Mouse (Mus musculus): ENCODE measurements around the gene Nudt4.
"Not testable (repeated sequence)": the region's sequence is repeated elsewhere in the genome, so short reads cannot be mapped to it uniquely, and the experiment has no call there.

The Nudt4 gene

GRCm38 (mm10) chr10:95567550-95567949 lies 3.6 kb upstream of the Nudt4 start:
- no peak for ATAC-seq (ENCODE audit: low TSS enrichment)

DNA sequence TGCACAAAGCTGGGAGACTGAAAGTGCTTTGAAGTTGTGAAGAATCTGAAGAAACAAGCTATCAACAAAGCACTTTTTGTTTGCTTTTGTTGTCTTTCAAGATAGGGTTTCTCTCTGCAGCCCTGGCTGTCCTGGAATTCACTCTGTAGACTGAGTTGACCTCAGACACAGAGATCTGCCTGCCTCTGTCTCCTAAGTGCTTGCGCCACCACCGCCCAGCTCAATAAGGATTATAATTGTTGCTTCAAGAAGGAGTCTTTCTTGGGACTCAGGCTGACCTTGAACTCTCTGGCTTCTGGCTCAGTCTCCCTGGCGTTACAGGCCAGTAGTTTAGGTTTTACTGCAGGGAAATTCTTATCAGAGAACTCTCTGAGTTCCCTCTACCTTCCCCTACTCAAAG lies 2.8 kb upstream of the Nudt4 start:
- no peak for ATAC-seq (ENCODE audit: low TSS enrichment)

DNA sequence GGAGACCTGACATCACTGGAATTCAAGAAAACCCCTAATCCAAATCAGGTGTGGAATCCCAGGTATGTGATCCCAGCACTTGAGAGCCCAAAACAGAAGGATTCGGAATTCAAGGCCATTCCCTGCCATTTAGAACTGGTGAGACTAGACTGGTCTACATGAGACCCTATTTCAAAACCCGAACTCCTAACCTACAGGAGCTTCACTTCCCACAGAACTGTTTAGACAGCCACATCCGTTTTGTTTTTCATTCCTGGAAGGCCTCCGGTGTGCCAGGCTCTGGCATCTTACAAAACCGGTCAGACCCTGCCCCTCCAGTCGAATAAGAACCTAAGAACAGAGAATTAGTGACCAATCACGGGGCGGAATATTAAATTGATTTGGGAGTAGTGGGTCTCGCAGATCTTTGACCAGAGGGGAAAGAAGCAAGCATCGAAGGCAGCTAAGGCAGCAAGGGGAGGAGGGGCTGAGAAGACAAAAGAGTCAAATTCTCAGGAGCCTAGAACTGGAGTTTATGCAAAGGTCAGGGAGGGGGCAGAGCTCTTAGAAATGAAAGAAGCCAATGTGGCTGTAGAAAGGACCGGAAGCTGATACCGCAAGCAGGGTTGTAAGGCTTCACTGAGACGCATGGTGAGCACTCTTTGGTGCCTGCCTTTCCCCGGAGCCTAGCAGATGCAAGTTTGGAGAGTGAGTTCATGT lies 1.4 kb upstream of the Nudt4 start:
- no peak for ATAC-seq (ENCODE audit: low TSS enrichment)

- peak; percentile 17 for ATAC-seq (ENCODE audit: low TSS enrichment)
Measured at GRCm38 (mm10) chr10:95562859-95563841, 796 bp downstream of the Nudt4 start.

DNA sequence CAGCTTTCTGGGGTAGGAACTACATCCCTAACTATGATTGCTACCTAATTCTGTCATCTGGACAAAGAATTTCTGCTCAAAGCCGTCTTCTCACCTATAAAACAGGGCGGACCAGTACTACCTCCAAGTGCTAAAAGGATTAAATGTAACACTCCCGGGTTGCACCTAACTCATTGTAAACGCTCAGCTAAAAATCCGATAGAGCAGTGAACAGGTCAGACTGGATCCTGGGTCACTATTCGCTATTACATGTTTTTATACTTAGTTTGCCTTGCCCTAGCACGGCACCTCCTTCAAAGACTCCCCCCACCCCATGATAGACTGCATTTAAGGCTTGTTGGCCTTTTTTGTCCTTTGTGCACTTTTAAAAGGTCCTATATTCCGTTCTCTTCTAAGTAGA lies 1.6 kb downstream of the Nudt4 start:
- no peak for ATAC-seq (ENCODE audit: low TSS enrichment)

DNA sequence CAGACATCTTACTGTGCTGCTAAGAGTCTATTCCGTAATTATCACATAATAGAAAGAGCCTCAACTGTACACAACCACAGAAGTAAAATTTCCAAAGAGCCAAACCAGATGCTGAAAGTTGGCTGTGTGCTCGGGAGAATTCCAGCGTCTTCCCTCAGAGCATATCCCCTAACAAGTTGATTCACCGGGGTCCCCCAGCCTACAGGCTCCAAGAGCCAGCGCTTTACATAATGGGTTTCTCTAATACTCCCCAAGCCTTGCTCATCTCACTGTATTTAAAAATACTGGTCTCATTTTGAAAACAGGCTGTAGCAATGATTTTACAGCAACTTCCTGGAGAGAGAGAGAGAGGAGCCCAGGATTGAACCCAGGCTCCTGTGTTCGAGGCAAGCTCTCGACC lies 2.3 kb downstream of the Nudt4 start:
- ATAC-seq (ENCODE audit: low TSS enrichment) = no peak

GRCm38 (mm10) chr10:95560394-95560983 lies 3.5 kb downstream of the Nudt4 start:
- peak; percentile 59 for ATAC-seq (ENCODE audit: low TSS enrichment)

- no peak for ATAC-seq (ENCODE audit: low TSS enrichment)
Measured at GRCm38 (mm10) chr10:95559426-95559825, 4.5 kb downstream of the Nudt4 start.

GRCm38 (mm10) chr10:95557337-95557828 lies 6.6 kb downstream of the Nudt4 start:
- no peak for ATAC-seq (ENCODE audit: low TSS enrichment)

DNA sequence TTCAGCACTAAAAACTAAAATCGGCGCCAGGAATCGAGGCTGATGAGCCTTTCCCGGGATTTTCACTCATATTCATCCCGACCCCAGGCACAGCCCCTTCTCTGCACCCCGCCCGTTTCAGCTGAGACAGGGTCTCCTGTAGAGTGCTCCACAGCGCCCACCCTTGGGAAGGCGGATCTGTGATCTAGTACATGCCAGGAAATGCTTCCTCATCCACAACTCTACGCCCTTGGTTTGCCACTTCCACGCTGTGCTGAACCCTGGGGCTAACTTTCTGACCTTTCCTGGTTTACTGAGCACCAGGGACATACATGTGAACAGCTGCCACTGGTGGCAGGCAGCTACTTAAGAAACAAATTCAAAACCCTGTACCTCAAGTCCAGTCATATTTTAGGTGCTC lies 8.1 kb downstream of the Nudt4 start:
- no peak for ATAC-seq (ENCODE audit: low TSS enrichment)

DNA sequence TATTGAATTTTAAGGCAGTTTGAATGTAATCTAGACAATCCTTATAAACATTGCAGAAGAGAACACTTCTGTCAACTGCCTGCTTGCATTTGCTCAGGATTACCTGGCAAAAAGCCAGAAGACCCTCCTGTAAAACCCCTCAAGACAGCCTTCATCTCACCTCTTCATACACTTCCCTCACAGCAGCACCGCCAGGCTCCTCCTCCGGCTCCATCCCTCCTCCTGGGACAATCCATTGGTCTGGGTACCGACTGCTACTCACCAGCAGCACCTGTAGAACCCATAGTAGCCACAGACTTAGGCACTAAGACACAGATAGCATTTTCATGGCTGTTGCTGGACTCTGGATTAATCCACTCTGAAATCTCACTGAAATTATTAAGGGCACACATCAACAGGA lies 11.6 kb downstream of the Nudt4 start:
- no peak for ATAC-seq (ENCODE audit: low TSS enrichment)

- no peak for ATAC-seq (ENCODE audit: low TSS enrichment)
Measured at GRCm38 (mm10) chr10:95551752-95552151, 12.2 kb downstream of the Nudt4 start.

- 0 out of 2 replicates have a peak, but pooled peaks have one; percentile 2 for ATAC-seq (ENCODE audit: low TSS enrichment)
Measured at GRCm38 (mm10) chr10:95550506-95550905, 13.4 kb downstream of the Nudt4 start.

GRCm38 (mm10) chr10:95549080-95549479 lies 14.9 kb downstream of the Nudt4 start:
- not testable (repeated sequence) for ATAC-seq (ENCODE audit: low TSS enrichment)

GRCm38 (mm10) chr10:95548154-95548826 lies 15.7 kb downstream of the Nudt4 start:
- no peak for ATAC-seq (ENCODE audit: low TSS enrichment)

DNA sequence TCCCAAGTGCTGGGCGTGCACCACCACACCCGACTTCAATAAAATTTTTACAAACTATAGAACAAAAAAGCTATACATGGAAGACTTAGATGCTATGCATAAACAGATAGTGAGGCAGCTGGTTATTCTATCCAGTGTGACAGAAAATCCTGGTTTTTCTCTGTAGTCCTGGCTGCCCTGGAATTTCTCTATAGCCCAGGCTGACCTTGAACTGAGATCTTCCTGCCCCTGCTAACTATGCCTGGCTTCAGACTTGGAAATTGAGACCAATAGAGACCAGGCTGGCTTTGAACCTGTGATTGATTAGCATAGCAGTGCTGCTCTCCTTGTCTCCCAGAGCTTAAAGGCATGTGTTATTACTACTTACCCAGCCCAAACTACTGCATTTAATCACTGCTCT lies 17.8 kb downstream of the Nudt4 start:
- ATAC-seq (ENCODE audit: low TSS enrichment) = no peak

DNA sequence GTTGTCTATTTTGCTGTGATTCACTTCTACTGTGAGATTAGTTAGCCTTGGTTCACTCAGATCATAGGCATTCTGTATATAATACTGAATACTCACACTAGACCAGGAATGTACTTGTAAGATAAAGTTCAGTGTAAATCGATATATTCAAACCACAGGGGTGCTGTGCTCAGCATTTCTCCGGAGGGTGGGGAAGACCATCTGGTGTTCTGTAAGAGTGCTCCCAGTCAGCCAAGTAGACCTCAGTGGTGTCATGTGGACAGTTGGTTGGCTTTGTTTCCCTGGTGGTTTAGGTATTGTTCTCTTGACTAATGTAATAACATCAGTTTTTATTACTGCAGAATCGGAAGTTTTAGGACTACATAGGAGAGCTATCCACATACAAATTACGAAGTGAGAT lies 18.9 kb downstream of the Nudt4 start:
- peak; percentile 31 for ATAC-seq (ENCODE audit: low TSS enrichment)

DNA sequence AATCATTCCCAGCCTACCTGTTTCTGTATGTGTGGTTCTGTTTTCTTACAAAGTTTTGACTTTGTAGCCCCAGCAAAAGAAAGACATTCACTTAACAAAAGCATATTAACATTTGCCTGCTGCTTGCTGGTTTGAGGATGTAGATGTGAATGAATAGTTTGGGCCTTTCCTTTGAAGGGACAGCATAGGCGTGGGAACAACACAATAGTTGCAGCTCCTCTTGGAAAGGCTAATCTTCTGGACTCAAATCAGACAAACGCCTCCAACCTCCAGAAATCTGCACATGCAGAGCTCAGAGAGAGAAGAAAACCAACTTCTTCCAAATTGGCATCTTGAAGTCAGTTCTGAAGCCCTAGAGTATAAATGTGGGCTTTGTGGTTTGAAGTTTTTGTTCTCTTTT lies 19.3 kb downstream of the Nudt4 start:
- ATAC-seq (ENCODE audit: low TSS enrichment) = peak; percentile 83

DNA sequence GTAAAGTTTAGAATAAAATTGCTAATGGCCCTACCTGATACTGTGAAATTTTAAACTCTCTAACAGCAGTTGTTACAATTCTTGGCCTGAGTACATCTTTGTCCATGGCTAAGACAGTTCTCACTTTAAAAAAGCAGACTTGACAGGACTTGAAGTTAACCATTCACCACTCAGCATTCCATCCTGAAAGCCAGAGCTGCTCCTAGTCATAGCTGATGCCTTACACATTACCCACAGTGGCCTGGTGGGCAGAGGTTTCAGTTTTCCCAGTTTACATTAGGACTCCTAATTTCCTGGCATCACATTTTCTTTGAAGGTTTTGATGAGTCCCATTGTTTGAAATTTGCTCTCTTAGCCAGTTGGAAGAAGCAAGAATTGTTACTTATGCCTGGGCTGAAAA lies 19.9 kb downstream of the Nudt4 start:
- ATAC-seq (ENCODE audit: low TSS enrichment) = no peak

- no peak for ATAC-seq (ENCODE audit: low TSS enrichment)
Measured at GRCm38 (mm10) chr10:95543377-95543776, 20.6 kb downstream of the Nudt4 start.

DNA sequence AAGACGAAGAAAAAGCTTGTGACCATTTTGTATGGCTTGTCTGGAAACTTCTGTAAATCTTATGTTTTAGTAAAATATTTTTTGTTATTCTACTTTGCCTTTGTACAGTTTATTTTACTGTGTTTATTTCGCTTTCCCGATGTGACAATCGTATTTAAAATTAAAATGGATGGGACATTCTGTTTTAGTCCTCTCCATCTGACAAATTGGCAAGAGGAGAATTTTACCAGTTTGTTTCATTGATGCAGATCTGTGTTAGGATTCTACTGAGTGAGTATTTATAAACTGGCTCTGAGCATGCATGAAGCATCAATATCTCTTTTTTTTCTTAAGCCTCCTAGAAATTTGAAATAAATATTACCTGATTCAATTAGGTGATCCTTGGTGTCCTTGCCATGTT lies 21.0 kb downstream of the Nudt4 start:
- ATAC-seq (ENCODE audit: low TSS enrichment) = no peak

DNA sequence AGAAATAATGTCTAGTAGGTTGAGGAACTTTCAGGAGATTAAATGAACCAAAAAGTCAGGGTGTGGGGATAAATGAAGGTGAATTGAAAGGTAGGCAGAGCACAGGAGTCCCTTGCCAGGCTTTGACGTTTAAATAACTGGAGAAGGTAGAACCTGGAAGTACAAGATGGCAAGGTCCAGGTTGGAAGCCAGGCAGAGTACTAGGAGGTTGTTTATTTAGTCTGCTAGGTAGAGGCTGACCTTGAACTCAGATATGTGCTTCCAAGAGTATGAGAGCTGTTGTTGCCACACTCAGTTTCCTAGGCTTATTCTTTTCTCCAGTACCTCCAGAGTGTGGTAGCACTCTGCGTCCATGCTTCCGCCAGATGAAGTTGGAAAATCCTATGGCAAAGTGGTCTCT lies 24.1 kb downstream of the Nudt4 start:
- no peak for ATAC-seq (ENCODE audit: low TSS enrichment)

Data from frontal cortex, adult (tissue).